Mouse (Mus musculus) lung, postnatal 0 days (tissue): ENCODE results near the gene Cadps2. TPM values are rescaled to one million over a fixed set of nuclear protein-coding genes. Genes with fewer than 3 reads are reported as not detected.

Experiments
- ATAC-seq: fragments of 200-750 bp; cut with Nextera tagmentation; 2 replicates; pipeline ENCODE4 v1.8.0; 2017; ENCODE audit warnings: moderate library complexity
- DNase-seq: peaks from one replicate; pipeline ENCODE4 v3.0.0-alpha.2; 2016; ENCODE audit warnings: low spot score
- H3K27ac ChIP-seq: fragments of 300-500 bp; sonication (generic); 2 replicates; pipeline ENCODE4 v1.5.1; 2014; ENCODE audit warnings: antibody characterized with exemption, mild to moderate bottlenecking, low read length, mixed read lengths
- H3K27me3 ChIP-seq: fragments of 300-500 bp; sonication (generic); replicated peaks from 2 replicates; pipeline ENCODE4 v1.6.1; 2014; ENCODE audit warnings: low read length, mixed read lengths; ENCODE audit not compliant: insufficient read depth
- H3K36me3 ChIP-seq: fragments of 300-500 bp; sonication (generic); 2 replicates; pipeline ENCODE4 v1.6.1; 2014; ENCODE audit warnings: low read length, mixed read lengths; ENCODE audit not compliant: insufficient read depth
- H3K4me1 ChIP-seq: fragments of 300-500 bp; sonication (generic); 2 replicates; pipeline ENCODE4 v1.6.1; 2014; ENCODE audit warnings: antibody characterized with exemption, low read depth, low read length, mixed read lengths; ENCODE audit not compliant: insufficient read depth
- H3K4me2 ChIP-seq: fragments of 300-500 bp; sonication (generic); replicated peaks from 2 replicates; pipeline ENCODE4 v1.6.1; 2014; ENCODE audit warnings: low read depth, mild to moderate bottlenecking, low read length, moderate library complexity, mixed read lengths
- H3K4me3 ChIP-seq: fragments of 300-500 bp; sonication (generic); 2 replicates; pipeline ENCODE4 v1.5.1; 2014; ENCODE audit warnings: low read depth, low read length
- H3K9ac ChIP-seq: fragments of 300-500 bp; sonication (generic); replicated peaks from 2 replicates; pipeline ENCODE4 v1.6.1; 2014; ENCODE audit warnings: low read depth, mild to moderate bottlenecking
- H3K9me3 ChIP-seq: fragments of 300-500 bp; sonication (generic); 2 replicates; pipeline ENCODE4 v1.6.1; 2016; ENCODE audit warnings: low read length, mixed read lengths
- CTCF ChIP-seq: IDR thresholded peaks from 2 replicates; pipeline ENCODE4 v1.5.1; 2016; ENCODE audit warnings: antibody characterized with exemption, mild to moderate bottlenecking
- EP300 ChIP-seq: IDR thresholded peaks from 2 replicates; pipeline ENCODE4 v1.6.1; 2016; ENCODE audit warnings: antibody characterized with exemption, mild to moderate bottlenecking, control low read depth
- WGBS: fragments of 180-500 bp; shearing (Covaris S2); extraction: QIAGEN DNeasy Blood & Tissue Kit; methylation state at CpG from one replicate; pipeline ENCODE4 v1.1.7; 2014; 5-methylcytosine and 5-hydroxymethylcytosine counted together
- polyA plus RNA-seq: library from polyadenylated mRNA; unstranded; fragments of >200 nt; fragmentation: Nextera tagmentation; extraction: Ambion mirVana; gene quantifications from 2 replicates; pipeline ENCODE4 v1.2.1, GENCODE M21; 2015

Gene Cadps2
- polyA plus RNA-seq, 1 experiment from 2014 or later, result 8.0 TPM

DNA sequence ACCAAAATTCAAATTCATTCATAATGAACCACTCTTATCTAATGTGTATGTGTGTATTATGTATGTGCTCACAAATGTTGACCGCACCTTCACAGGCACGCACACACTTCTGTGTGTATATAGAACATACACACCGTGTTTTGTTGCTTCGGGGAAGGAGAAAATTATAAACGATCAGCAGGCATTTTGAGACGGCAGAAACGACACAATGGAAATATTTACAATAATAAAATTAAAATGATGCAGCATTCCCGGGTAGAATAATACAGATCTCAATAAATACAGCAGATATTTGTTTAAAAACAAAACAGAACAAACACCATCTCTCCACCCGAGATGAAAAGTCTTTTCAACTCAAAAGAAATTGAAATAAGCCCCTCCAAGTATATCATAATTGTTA, 594.1 kb downstream of the Cadps2 start:
- no peaks in the 10 kb centered on the region for H3K9me3 ChIP-seq
- DNase-seq (no peak), ATAC-seq (no peak)
- no peaks in the 10 kb centered on the region for H3K36me3 ChIP-seq
- H3K4me1 ChIP-seq, result no peaks in the 10 kb centered on the region
- no peak overlapping the region for H3K4me3 ChIP-seq
- TF ChIP-seq EP300 (no peak), CTCF (no peak)
- 20% methylated on average over 9 of the region's 9 CpGs for WGBS
- H3K9ac ChIP-seq, result no peak overlapping the region
- H3K4me2 ChIP-seq, result no peak overlapping the region
- peaks cover 64% of the 10 kb centered on the region for H3K27me3 ChIP-seq
- H3K27ac ChIP-seq, result no peak overlapping the region

DNA sequence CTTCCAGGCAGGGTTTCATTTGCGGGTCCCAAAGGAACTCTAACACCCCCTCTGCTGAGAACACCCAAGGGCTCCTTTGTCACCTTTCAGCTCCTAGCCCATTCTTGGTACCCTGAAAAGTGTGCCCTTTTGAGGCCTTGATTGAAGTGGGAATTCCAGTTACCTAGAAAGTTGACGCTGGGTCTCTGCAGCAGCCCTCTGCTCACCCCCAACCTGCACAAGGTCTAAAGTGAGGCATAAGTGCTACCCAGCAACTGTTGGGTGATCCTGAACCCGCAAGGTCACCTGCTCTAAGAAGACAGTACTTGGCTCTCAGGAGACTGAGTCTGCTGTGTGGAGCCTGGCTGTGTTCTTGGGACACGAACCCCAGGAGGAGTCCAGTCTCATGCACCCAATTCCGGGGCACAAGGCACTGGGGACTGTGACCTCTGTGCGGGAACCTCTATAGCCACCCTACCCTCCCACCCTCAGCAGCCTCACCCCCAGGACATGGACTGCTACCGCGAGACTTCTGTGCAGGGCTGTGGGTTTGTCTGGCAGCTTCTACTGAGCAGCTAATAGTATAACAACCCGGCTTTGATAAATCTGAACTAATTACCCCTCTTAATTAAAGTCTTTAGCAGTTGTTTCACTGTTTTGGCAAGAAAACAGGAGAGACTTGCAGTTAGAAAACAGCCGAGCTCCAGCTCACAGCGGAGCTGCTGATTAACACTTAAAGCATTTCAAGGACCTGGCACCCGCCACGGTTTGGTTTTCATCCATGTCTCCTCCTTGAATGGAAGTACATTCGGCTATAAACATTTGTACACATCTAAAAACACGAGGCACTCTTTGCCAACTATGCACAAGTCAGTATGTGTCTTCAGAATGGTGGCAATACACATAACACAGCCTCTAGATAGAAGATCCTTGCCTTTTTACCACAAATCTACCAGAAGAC, 595.1 kb downstream of the Cadps2 start:
- 1% methylated on average over 15 of the region's 15 CpGs for WGBS
- no peaks in the 10 kb centered on the region for H3K36me3 ChIP-seq
- peaks cover 54% of the 10 kb centered on the region for H3K27me3 ChIP-seq
- no peak overlapping the region for H3K4me2 ChIP-seq
- ATAC-seq (no peak), DNase-seq (peak; percentile 24)
- no peaks in the 10 kb centered on the region for H3K4me1 ChIP-seq
- H3K9me3 ChIP-seq, result no peaks in the 10 kb centered on the region
- TF ChIP-seq EP300, result no peak
- H3K9ac ChIP-seq, result no peak overlapping the region
- H3K4me3 ChIP-seq, result no peak overlapping the region
- H3K27ac ChIP-seq, result no peak overlapping the region

Other genes with a start within 250 kb of the Cadps2 start
- gene Rnf133, start 189.1 kb downstream of the Cadps2 start, polyA plus RNA-seq, result not detected in 2 replicates
- gene Rnf148, start 184.3 kb downstream of the Cadps2 start, polyA plus RNA-seq, result 0.10 and 0.14 TPM in 2 replicates
- not detected in 2 replicates for gene Tas2r118, start 130.6 kb upstream of the Cadps2 start, polyA plus RNA-seq